Mouse (Mus musculus) ovary, postnatal 14 days (tissue): ENCODE data around the gene Ostm1.

Experiments used
- DNase-seq: peaks from one replicate; pipeline ENCODE4 v3.0.0; 2022; ENCODE audit warnings: low spot score

The Ostm1 gene

DNA sequence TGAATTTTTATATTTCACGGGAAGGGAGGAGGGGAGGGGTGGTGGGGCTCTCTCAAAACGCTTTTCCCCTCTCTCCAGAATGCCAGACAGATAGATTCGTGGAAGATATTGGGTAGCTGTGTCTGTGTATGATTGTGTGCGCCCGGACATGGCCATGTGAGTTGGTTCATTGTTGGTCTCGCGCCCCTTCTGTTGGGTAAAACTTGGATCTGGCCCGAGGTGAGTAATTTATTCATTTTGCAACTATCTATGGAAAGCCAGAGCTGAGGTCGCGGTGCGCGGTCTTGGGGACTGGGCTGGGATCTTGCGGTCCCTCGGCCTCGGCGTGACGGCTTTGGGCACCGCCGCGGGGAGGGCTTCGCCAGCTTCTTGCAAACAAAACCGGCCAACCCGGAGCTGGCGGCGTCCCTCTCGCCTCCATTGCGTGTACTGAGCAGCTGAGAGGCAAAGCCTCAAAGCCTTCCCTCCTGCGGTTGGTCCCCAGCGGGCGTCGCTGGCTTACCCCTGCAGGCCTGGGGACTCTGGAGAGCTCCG is 347 bp downstream of the Ostm1 start:
- no peak for DNase-seq

DNA sequence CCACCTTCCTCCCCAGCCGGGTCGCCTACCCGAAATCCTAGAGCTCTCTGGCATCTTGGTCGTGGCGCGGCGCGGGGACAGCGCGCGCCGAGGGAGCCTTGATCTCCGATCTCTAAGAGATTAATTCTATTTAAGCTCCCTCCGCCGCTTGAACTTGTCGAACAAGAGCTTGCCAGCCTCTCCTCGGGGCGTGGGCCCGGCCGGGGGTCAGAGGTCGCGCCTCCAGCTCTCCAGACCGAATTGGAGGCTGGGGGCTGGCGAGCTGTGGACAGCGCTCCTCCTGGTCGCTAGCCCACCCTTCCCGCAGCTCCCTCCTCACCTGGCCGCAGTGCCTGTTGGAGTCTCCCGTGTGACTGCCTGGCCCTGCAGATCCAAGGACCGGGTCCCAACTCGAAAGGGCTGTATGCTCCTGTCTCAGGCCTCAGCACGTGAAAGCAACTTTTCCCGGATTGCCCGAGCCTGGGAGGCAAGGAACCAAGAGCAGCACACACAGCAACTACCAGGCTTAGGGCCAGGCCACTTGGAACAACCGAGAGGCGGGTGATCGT is 888 bp downstream of the Ostm1 start:
- no peak for DNase-seq

DNA sequence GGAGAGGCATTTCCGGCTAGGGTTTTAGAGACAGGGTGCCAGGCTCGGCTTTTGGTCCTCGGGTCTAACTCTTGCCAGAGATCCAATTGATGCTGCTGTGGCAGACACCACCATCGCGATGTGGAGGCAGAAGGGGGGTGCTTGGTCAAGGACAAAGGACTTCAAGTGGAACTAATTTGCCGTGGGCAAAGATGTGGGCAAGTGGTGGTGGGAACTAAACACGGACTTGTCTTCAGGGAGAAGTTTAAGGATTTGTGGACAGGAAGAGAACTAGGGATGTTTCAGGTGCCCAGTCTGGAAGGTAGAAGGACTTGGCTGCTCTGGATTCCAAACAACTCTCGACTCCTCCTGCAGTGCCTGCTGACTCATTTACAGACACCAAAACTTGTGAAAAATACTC is 1.5 kb downstream of the Ostm1 start:
- DNase-seq = no peak

DNA sequence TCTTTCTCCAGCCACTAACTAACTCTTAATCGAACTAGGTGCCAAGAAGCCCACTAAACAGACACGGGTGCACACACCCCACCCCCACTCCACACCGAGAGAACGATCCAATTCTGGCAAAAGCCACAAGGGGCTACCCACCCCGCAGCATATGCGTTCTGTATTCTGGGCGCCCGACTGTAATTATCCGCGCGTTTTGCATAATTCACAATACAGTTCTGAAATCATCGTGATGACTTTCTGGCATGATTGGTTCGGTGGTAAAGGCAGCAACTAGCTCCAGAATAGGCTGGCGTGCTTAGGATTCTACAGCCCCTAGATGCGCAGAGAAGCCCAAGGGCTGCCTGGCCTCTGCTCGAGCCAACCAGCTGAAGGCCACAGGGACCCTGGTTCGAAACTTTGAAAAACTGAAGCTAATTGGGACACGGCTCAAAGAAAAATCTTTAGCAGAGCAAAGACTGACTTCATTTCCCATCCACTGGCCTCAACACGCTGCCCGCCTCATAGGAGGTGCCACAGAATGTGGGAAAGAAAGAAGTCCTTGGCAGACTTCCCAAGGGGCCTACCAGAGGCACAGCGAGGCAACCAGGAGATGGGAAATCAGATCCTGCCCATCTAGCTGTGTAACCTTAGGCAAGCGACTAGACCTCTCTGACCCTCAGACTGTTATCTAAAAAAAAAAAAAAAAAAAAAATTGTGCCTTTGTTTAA is 2.1 kb downstream of the Ostm1 start:
- no peak for DNase-seq

DNA sequence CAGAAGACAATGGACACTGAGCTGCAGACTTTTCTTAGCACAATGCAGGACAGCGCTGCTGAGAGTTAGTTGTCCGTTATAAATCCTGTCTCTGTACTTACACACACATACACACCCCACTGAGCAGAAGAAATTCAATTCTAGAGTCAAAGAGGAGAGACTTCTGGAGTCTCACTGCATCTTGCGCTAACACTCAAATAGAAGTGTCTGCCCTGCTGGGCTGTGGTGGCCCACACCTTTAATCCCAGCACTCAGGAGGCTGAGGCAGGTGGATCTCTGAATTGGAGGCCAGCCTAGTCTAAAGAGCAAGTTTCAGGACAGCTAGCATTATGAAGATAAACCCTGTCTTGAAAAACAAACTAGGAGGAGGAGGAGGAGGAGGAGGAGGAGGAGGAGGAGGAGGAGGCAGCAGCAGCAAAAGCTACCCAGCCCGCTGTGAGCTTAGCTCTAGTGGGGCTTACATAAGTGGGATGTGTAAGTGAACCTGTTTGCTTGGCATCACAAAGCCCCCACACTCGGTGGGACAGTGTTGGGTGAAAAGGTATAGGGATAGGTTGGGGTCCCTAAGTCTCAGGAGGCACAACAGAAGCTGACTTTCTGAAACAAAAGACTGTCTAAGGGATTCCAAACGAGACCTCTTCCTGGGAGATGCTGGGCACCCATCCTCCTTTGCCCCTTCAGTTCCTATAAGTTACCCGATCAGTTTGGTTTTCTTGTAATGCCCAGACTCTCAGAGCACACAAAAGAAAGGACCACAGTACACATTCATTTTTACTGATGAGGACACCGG is 4.5 kb downstream of the Ostm1 start:
- DNase-seq = no peak

DNA sequence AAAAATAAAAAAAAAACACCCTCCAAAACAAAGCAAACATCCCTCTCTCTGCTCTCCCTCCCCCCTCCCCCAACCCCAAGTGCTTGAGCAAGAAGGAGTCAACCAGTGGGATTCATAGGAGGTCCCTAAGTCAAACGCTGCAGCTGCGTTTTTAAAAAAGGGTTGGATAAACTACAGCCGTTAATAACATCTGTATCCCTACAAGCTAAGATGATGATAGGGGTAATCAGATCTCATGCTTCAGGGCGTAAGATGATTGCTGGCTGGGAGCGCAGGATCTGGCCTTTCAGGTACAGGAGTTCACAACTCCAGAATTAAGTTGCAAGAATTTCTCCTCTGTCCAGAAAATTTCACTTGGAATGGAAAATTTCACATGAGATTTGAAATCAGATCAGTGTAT is 5.9 kb downstream of the Ostm1 start:
- DNase-seq = no peak

DNA sequence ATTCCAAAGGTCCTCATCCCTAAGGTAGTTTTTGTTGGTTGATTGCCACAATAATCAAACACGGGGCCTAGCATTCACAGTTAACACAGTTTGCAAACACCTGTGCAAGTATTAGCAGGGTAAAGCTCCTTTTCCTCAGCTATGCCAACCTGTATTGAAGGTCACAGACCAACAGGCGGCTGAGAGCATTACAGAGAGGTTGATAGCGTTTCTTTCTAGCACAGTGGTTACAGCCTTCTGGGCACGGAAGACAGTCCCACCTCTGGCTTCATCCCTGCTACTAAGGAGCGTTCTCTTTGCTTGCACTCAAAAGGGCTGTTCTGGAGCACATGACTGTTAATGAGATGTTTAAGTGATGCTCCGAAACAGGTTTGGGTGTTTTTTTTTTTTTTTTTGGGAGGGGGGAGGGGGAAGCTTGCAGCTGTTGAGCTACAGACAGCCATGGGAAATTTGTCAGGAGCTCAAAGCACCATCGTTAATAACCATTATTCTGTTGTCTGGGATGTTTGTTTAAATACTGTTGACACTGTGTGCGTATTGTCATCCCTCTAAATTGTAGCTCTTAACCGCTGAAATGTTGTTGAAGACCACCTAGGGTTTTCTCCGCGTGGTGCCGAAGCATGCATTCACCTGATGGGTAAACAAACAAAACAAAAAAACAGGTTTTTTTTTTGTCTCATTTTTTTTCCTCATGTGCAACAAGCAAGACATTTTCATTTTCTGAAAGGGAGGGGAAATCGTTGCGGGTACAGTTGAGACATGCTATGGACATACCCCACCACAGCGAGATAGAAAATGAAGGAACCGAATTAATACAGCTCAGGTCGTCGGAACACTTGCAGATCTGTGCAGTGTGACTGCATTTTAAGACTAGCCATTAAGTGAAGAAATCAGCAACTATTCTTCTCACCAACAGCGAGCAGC is 6.9 kb downstream of the Ostm1 start:
- no peak for DNase-seq

DNA sequence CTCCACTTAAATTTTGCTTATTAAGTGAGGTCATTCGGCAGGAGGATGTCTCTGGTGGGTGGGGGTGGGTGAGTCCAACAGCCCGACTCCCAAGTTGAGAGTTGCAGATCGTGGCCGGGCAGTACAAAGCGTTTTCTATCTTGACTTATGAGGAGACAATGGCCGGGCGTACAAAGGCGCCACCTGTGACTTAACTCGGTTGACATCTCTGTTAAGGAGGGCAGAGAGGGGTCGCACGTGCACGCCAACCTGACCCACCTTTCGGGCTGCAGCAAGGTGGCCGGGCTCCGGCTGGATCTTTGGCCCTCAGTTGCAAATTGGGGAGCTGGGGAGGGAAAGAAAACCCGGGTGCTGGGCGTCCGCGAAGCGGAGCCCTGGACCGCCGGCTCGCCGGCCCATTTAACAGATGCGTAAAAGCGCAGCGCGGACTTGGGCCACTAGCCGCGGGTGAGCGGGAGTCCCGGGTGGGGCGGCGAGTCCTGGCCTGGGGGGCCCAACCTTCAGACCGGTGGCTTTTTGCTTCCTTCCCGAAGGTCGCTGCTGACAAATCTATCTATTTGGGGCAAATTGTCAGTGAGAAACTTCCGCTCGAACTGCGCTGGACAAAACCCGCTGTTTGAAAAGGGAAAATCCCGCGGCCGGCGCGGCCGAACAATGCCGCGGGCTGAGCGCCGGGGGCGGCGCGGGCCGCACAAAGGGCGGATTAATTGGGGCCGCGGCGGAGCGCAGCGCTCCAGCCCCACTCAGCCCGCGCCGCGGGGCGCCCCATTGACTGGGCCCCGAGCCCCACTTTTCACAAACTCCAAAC is 7.8 kb downstream of the Ostm1 start:
- DNase-seq = no peak

DNA sequence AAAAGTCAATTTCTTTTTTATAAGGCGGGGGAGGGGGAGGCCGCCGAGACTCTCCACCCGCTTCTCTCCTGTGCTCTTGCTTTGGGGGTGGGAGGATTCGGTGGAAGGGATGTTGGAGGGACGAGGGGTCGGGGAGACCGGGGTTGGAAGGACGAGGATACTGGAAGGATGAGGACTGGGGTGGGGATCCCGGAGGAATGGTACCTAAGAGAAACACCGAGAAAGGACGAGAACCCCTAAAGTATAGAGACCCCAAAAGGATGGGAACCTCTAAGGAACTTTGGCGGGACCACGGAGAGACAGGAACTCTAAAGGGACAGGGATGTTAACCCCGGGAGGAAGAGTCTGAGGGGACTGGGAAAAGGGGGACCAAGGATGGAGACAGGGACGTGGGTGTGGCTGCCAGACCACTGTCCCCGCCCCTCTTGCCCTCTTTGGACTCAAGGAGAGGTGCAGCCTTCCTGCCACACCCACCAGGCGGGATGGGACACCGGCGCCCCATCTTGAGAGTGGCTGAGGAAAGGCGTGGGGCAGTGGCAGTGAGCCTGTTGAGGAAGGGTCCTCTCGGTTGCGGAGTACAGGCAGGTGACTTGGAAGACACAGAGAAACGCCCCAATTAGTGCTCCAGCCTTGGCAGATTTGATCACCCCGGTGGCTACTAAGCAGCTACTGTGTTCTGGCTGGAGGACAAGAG is 8.5 kb downstream of the Ostm1 start:
- DNase-seq = no peak

DNA sequence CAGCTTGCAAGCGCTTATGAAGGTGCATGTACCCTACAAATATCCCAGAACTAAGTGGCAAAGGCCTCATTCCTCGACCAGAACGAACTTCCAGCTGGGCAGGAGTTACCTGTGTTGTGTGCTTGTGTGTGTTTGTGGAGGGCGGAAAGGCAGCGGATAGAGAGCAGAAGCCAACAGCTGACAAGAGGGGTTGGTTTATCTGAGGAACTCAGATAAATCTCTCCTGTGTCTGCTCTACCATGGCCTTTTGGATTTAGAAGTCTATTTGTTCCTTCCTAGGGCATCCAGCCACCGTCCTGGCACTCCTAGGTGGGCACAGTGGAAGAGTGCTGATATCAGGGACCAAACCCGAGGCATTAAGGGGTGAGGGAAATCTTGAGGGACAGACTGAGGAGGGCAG is 9.6 kb downstream of the Ostm1 start:
- no peak for DNase-seq

DNA sequence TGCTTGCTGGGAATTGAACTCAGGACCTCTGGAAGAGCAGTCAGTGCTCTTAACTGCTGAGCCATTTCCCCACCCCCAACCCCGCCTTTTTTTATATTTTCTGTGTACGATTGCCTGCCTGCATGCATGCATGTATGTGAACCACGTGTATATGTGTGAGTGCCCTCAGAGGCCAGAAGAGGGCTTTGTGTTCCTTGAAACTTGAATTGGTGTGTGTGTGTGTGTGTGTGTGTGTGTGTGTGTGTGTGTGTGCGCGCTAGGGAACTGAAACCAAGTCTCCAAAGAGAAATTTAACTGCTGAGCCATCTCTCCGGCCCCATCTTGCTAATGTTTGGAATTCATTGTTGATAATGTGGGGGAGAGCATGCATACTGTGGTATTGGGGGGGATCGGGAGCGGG is 15.0 kb downstream of the Ostm1 start:
- no peak for DNase-seq

DNA sequence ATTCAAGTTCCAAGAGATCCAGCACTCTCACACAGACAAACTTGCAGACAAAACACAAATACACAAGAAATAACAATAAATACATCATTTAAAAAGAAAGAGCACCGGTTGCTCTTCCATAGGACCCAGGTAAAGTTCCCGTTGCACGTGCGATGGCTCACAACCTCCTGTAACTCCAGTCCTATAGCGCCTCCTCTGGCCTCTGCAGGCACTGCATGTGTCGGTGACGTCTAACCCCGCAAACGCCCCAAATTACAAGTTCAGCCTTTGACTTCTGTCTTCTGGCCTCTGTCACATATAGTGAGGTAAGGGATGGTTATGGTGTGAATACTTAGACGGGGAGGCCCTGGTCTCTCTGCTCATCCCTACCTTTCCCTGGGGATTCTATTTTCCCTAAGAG is 17.9 kb downstream of the Ostm1 start:
- DNase-seq = no peak

DNA sequence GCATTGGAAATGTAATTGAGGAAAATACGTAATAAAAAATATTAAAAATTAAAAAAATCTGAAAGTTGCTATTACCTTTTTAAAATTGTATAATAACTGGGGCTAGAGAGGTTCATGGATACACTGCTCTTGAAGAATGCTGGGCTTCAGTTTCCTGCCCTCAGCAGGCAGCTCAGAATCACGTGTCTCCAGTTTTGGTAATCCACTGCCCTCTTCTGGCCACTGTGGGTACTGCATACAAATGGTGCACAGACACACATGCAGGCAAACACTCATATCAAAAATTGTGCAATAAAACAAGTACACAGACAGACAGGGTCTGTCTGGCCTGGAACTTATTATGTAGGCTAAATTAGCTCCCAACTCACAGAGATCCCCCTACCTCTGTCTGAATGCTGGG is 21.3 kb downstream of the Ostm1 start:
- DNase-seq = no peak

DNA sequence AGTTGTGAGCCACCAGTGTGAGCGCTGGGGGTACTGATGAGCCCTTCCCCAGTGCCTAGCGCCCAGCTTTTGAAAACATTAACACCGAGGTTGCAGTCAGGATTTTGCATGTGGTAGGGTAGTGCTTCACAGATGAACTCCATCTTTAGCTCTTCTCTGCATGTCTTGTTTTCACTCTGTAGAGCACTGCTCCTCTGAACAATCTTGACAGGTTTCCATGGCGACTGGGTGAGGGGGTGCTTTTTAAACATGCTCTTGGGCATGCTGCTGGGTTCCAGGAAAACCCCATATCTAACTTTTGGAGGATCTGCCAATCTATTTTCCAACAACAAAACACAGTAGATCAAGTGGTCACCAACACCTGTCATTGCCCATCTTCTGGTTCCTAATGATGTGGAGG is 23.1 kb downstream of the Ostm1 start:
- DNase-seq = no peak

DNA sequence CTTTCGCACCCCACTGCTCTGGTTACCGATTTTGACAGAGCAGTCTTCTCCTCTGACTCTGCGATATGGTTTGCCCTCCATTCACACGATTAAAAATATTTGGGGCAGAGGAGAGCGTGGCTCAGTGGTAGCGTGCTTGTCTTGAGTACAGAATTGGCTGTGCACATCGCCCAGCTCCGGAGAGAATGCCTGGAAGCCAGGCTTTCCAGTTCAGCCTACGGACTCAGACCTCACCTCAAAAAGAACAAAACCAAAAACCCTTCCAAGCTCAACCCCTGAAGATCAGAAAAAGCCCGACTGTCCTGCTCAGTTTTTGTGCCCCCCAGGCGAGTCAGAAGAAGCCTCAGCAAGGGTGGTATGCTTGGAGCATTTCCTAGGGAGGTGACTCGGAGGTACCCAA is 29.5 kb downstream of the Ostm1 start:
- DNase-seq = no peak

DNA sequence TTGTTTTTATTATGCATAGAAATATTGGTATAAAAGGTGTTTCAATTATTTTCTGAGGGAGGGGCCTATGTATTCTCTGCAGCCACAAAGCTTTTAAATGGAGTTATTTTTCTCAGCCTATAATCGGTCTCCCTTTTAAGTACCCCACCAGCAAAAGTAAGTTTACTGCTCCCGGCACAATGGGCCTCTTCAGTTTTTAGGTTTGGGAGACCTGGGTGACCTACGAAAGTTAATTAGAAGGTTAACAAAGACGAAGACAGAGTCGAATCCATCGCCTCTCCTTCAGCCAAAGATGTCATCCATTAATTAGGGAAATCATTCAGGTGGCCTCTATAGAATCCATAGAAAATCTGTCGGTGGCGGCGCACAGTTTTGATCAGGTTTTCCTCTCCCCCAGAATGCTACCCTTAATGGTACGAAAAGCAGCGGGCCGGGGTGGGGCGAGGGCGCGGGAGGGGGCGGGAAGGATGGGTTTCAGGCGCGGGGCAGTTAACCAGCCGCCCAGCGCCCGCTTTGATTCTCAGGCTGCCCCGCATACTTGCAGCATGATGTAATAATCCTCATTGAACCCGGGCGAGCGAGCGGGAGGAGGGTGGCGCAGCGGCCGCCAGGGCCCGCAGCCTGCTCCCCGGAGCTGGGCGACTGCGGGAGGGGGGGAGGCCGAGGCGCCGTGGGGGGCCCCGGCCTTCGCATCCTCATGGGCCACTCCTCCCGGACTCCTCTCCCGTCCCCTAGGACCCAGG is 30.2 kb downstream of the Ostm1 start:
- no peak for DNase-seq

DNA sequence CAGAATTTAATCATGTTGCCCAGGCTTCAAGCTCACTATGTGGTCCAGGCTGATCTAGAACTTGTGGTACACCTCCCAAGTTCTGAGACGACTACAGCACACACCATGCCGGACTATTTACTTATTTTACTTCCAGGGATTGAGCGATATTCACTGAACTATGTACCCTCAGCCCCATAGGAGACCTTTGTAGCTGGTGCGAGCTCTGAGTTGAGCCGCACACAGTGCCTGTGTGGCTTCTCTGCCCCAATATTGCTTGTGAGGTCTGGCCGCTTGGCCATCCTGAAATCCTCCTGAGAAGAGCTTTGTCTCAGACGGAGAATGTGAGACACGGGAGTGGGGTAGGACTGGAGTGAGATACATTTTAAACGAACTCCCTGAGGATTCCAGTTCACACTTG is 31.1 kb downstream of the Ostm1 start:
- DNase-seq = no peak

DNA sequence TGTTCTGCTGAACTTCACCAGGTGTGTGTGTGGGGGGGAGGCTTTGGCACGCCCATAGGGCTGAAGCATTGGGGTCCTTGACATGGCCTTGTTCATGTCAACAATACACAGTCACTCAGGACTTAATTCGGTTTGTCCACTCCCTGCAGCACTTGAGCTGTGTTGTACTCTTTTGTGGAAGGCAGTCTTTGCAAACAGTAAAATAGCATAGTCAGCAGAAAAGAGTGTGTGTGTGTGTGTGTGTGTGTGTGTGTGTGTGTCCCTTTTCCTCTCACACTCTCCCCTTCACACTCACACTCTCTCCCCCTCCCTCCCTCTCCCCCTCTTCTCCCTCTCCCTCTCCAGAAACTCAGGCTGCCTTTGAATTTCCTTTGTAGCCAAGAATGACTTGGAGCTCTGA is 34.7 kb downstream of the Ostm1 start:
- no peak for DNase-seq

DNA sequence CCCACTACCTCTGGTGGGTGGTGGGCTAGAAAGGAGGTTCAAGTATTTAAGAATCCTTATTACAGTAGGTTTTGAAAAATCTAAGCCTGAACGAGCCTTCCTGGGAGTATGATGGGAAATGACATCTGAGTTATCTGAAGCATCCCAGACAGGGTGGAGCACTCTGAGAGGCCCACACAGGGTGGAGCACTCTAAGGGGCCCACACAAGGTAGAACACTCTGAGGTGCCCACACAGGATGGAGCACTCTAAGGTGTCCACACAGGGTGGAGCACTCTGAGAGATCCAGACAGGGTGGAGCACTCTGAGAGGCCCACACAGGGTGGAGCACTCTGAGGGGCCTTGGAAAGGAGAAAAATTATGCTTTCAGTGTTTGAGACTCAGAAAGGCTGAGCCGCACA is 42.3 kb downstream of the Ostm1 start:
- no peak for DNase-seq
